Mouse (Mus musculus) cerebral cortex, adult 2 months (tissue): ENCODE results near the gene Foxp2.

Experiments used
- WGBS: fragments of 180-500 bp; shearing (Covaris S2); methylation state at CpG from one replicate; pipeline ENCODE4 v1.1.7; 2018; 5-methylcytosine and 5-hydroxymethylcytosine counted together

The Foxp2 gene

DNA sequence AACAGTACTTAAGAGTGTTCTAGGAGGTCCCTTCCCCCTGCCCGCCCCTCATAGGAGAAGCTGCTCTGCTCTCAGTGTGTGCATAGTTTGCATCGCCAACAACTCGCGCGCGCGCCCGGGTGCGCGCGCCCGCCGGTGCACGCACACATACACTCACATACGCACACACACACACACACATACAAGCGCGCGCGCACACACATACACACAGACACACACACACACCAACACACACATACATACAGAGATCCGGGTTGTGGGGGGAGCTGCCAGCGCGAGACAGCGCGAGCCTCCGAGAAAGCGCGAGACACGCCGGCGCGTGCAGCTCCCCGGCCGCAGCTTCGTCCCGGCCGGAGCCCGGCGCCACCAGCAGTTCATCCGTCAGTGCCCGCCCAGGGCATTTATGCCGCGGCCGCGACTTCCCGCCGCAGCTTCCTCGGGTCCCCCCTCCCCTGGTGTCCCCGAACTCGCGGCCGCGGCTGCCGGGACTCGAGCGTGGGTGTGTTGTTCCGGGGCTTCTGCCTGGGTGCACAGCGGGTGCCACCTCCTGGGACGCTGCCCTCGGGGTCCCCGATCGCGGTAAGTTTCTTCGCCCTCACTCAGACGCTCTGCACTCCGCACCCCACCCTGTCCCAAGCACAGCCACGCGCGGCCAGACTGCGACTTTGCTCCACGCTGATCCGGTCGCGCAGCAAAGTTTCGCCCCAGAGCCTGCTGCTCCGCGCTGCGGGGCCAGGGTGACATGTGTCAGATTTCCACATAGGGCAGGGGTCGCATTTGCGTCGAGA lies at the start of gene Foxp2:
Gene Foxp2 (plus strand): TSS at position 167 of the 788 bp plus-strand sequence.
- under 1% methylated on average over 80 of the region's 80 CpGs for WGBS

DNA sequence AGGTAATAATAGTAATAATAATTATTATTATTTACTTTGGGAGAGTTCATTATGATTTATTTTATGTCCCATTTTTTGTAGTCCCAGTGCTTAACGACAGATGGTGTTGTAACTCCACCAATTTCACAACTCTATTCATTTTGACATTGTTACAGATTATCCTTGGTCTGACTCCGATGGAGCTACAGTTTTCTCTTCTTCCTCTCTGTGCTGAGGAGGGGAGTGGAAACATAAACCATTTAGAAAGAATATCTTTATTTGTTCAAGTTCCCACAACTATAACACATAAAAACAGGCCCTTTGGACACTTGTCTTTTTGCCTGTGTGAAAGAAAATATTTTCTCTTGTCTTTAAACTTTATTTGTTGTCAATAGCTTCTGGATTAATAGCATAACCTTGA lies 4.1 kb upstream of the Foxp2 start:
- 9% methylated on average over 2 of the region's 2 CpGs for WGBS

- 28% methylated on average over 31 of the region's 31 CpGs for WGBS
Observed at GRCm38 (mm10) chr6:14898096-14898855, 2.9 kb upstream of the Foxp2 start.

- WGBS: 34% methylated on average over 19 of the region's 19 CpGs
Observed at GRCm38 (mm10) chr6:14899021-14899610, 2.0 kb upstream of the Foxp2 start.

DNA sequence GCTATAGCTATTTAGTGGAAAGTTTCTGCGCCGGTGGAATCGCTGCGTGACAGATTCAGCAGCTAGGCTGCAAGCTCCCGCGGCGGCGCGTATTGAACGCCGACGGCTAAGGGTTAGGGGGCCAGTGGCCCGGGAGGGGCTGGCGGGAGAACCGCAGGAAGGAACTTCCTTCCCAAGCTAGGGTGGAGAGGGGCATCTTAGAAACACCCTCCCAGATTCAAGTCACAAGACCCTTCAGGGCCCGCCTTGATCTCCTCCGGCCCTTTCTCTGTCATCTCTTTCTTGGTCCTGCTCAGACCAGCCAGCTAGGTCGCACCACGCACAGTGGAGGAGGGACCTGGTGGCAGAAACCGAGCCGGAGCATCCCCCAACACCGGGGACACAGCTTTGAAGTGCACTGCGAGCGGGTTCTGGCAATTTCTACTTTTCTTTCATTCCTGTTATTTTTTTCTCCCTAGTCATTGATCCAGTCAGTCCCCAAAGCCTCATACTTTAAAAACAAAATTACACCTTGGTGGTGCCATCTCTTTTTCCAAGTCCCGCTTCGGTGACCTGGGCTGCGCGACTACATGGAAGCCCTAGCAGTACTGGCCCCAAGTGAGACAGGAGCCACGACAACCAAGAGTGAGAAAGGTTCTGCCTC lies 1.1 kb upstream of the Foxp2 start:
- 1% methylated on average over 29 of the region's 29 CpGs for WGBS

DNA sequence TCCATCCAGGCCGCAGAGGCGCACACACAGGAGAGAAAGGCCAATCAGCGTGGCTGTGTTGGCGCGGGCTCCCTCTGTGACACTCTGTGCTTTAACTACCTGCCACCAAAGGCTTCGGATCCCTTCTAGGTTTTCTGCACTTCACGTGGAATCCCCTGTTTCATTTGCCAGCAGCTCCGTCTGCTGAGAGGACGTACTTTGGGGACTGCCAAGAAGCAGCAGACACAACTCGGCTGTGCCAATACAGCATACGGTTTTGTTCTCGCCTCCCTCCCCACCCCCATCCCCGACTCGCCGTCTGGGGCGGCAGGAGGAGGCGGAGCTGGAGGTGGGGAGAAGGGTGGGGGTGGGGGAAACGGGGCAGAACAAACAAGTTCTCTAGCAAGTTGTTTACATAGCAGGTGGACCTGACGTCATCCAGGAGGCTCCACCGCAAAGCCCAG lies 549 bp upstream of the Foxp2 start:
- WGBS: under 1% methylated on average over 20 of the region's 20 CpGs

DNA sequence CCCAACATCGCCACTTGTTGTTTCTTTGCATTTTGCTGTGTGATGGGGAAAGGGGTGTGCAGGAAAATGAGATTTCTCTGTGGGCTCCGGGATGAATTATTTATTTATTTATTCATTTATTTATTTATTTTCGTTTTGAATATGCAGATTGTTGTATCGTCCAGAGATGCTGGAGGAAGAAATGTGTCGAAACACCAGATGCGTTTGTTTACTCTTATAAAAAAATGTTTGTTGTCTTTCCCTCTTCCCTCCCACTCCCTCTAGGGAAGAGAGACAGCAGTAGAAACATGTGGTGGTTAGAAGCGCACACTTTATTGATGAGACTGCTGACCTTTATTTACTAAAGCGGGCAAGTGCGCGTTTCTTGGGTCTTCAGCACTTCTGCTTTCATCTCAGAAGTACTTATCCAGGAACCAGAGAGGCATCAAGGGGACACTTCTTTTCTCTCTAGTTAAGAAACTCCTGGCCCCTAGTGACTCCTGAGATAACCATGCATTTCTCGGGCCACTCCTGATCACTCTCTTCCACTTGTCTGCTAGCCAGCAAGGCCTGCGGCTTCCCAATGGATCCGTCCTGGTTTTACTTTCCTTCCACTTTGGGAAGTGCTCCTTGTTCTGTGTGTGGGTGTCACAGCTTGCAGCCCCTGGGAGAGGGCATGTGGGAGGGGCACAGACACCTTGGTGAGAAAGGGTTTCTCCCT lies 972 bp downstream of the Foxp2 start:
- 12% methylated on average over 13 of the region's 13 CpGs for WGBS

- WGBS: 52% methylated on average over 5 of the region's 5 CpGs
Observed at GRCm38 (mm10) chr6:14903271-14903965, 2.3 kb downstream of the Foxp2 start.

DNA sequence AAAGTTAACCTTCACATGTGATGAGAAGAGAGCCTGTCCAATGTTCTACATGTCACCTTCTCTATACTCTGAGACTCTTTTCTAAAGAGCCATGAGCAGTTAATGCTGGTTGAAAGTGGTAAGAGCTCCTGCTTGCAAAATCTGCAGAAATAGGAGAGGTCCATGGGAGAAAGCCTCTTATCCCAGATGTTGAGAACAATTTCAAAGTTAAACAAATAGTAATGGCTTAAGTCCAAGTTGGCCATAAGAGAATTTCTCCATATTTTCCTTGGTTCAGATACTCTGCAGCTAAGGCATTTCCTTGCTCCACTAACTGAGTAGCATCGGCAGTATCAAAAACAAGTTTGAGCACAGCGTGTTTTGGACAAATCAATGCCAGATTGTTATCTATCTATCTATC lies 13.9 kb downstream of the Foxp2 start:
- 95% methylated on average over 2 of the region's 2 CpGs for WGBS

- WGBS: 48% methylated on average over 4 of the region's 4 CpGs
Observed at GRCm38 (mm10) chr6:14924976-14925489, 23.9 kb downstream of the Foxp2 start.

DNA sequence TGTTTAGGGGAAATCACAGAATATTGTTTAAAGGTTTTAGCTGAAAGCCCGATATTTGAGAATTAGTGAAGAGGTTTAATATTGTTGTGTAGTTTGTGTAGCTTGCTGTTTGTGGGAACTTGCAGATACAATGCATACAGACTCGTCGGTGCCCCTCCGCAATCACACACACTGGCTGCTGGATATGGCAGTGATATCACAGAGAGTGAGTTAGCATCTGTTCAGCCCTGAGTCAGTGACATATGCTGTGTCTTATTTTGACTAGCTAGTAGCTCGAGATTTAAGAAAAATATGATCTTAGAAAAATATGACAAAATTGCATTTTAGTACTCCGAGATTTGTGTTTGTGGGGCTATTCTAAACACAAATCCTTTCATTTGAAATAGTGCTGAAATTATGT lies 49.9 kb downstream of the Foxp2 start:
- 46% methylated on average over 6 of the region's 6 CpGs for WGBS

- 58% methylated on average over 4 of the region's 4 CpGs for WGBS
Observed at GRCm38 (mm10) chr6:14952731-14953130, 51.6 kb downstream of the Foxp2 start.

DNA sequence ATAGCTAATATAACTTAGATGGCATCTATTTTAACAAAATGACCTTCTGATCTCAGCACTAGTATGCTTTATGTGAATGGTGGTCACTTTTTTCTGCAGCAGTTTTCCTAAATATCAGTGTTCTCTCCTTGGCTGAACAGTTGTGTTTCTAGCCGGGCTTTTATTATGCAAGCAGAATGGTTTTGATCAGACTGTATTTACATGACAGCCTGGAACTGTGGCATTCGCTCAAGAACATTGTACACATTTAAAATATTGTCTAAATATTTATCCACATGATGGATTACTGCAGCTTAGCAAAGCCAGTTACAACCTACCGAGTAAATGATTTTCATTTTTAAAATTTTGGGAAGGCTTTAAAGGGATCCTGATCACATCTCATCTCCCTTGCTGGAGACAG lies 75.9 kb downstream of the Foxp2 start:
- WGBS: 50% methylated on average over 3 of the region's 3 CpGs

- WGBS: 86% methylated on average over 5 of the region's 5 CpGs
Observed at GRCm38 (mm10) chr6:14978201-14978600, 77.1 kb downstream of the Foxp2 start.

GRCm38 (mm10) chr6:15008113-15008512 lies 107.0 kb downstream of the Foxp2 start:
- whole genome bisulfite sequencing: 77% methylated on average over 1 of the region's 1 CpGs

DNA sequence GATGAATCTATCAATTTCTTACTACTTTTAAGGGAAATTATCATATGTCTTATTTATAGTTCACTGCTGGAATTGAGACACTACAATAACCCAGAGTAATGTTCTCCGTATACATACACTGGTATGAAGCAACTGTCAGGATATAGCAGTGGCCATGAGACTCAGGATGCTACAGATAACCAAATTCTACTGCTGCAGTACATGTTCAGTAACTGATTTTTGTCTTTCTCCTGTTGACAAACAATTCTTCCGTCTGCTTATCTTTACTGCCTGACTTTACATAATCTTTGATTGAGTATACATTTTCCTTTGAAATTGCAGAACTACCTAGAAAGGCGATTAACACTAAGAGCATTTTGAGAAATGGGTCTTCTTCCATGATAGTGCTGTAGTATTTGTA lies 127.3 kb downstream of the Foxp2 start:
- 95% methylated on average over 3 of the region's 3 CpGs for WGBS

GRCm38 (mm10) chr6:15029446-15030125 lies 128.4 kb downstream of the Foxp2 start:
- 78% methylated on average over 7 of the region's 7 CpGs for WGBS

DNA sequence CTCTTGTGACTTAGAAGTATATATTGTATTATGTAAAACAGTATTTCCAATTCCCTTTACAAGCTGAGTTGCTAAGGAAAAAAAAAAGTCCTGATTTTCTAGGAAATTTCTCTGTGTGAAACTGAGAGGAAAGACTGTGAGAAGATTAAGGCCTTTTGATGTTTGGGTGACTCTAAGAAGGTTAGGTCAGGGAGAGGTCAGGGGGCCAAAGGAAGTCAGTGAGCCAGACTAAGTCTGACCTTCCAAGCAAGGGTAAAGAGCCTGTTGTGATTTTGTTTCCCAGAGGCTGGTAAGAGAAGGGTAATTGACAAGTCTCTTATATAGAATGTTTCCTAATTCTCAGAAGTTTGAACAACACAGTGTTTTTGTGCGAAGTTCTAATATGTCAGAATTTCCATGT lies 162.1 kb downstream of the Foxp2 start:
- 74% methylated on average over 1 of the region's 1 CpGs for WGBS

- 37% methylated on average over 1 of the region's 1 CpGs for WGBS
Observed at GRCm38 (mm10) chr6:15101548-15101947, 200.4 kb downstream of the Foxp2 start.

DNA sequence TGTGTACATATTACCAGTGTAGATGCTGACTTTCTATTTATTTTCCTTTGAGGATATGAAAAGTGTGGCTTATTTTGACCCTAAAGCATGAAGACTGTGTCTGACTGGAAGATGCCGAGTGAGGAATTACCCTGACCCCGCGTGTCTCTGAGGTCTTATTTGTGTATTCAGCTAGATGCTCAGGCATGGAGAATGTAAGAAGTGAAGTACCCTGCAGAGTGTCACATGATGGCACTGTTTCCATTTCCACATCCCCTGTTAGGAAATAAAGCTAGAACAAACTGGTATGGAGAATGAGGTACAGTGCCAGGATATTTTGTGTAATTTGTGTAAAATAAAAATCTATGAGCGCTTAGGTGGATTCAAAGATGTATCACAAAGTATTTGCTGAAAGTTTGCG lies 219.8 kb downstream of the Foxp2 start:
- WGBS: 76% methylated on average over 5 of the region's 5 CpGs
